Mouse (Mus musculus) hindbrain, postnatal 0 days (tissue): Measurements from ENCODE around the gene Zfp800. TPM values are rescaled to one million over a fixed set of nuclear protein-coding genes. Genes with fewer than 3 reads are reported as not detected.
A peak's percentile ranks its signal among the peaks of the same experiment; 100 is the strongest.

Experiments used
- ATAC-seq: fragments of 200-750 bp; cut with Nextera tagmentation; 2 replicates; pipeline ENCODE4 v1.8.0; 2017; ENCODE audit warnings: mild to moderate bottlenecking, moderate TSS enrichment, moderate library complexity
- DNase-seq: peaks from one replicate; pipeline ENCODE4 v3.0.0-alpha.2; 2015; ENCODE audit warnings: low spot score
- H3K27ac ChIP-seq: fragments of 300-500 bp; sonication (generic); 2 replicates; pipeline ENCODE4 v1.5.1; 2014; ENCODE audit warnings: mild to moderate bottlenecking
- H3K27me3 ChIP-seq: fragments of 300-500 bp; sonication (generic); 2 replicates; pipeline ENCODE4 v1.6.1; 2014; ENCODE audit warnings: low read length, mixed read lengths; ENCODE audit not compliant: insufficient read depth
- H3K36me3 ChIP-seq: fragments of 300-500 bp; sonication (generic); 2 replicates; pipeline ENCODE4 v1.6.1; 2014; ENCODE audit warnings: low read length, mixed read lengths; ENCODE audit not compliant: insufficient read depth
- H3K4me1 ChIP-seq: fragments of 300-500 bp; sonication (generic); 2 replicates; pipeline ENCODE4 v1.6.1; 2014; ENCODE audit warnings: antibody characterized with exemption, low read length, mixed read lengths; ENCODE audit not compliant: insufficient read depth
- H3K4me2 ChIP-seq: fragments of 300-500 bp; sonication (generic); 2 replicates; pipeline ENCODE4 v1.6.1; 2014; ENCODE audit warnings: low read depth, mild to moderate bottlenecking, low read length, moderate library complexity, mixed read lengths
- H3K4me3 ChIP-seq: fragments of 300-500 bp; sonication (generic); 2 replicates; pipeline ENCODE4 v1.5.1; 2014; ENCODE audit warnings: low read length
- H3K9ac ChIP-seq: fragments of 300-500 bp; sonication (generic); replicated peaks from 2 replicates; pipeline ENCODE4 v1.6.1; 2014; ENCODE audit warnings: mild to moderate bottlenecking, low read length, moderate library complexity, mixed read lengths
- H3K9me3 ChIP-seq: fragments of 300-500 bp; sonication (generic); 2 replicates; pipeline ENCODE4 v1.6.1; 2016; ENCODE audit warnings: low read length, mixed read lengths
- CTCF ChIP-seq: IDR thresholded peaks from 2 replicates; pipeline ENCODE4 v1.5.1; 2016; ENCODE audit warnings: antibody characterized with exemption, control low read depth, low read depth
- WGBS: fragments of 180-500 bp; shearing (Covaris S2); extraction: QIAGEN DNeasy Blood & Tissue Kit; methylation state at CpG from one replicate; pipeline ENCODE4 v1.1.7; 2014; 5-methylcytosine and 5-hydroxymethylcytosine counted together
- polyA plus RNA-seq: library from polyadenylated mRNA; unstranded; fragments of >200 nt; fragmentation: Nextera tagmentation; extraction: Ambion mirVana; gene quantifications from 2 replicates; pipeline ENCODE4 v1.2.1, GENCODE M21; 2015
- total RNA-seq: library from RNA; depleted of rRNA; stranded (reverse); fragments of >200 nt; gene quantifications from 2 replicates; pipeline ENCODE4 v1.2.3, GENCODE M21; 2014

The Zfp800 gene
- total and polyA plus RNA-seq, 2 experiments from 2014 or later, result 14.5 to 21.8 TPM

- H3K27me3 ChIP-seq, result no peaks in the 10 kb centered on the region
- TF ChIP-seq CTCF, result no peak
- peak overlapping the region; percentile 74 for H3K9ac ChIP-seq
- WGBS, result 1% methylated on average over 51 of the region's 64 CpGs
- 0 out of 2 replicates have a peak, but pooled peaks cover 6% of the 10 kb centered on the region for H3K36me3 ChIP-seq
- peak overlapping the region; percentile 90 for H3K4me3 ChIP-seq
- no peaks in the 10 kb centered on the region; the same call in 1 of the 2 replicates for H3K4me1 ChIP-seq
- no peaks in the 10 kb centered on the region for H3K9me3 ChIP-seq
- peak overlapping the region; percentile 91 for H3K4me2 ChIP-seq
- ATAC-seq, result no peak
- peak overlapping the region; percentile 92 for H3K27ac ChIP-seq
- DNase-seq, result peak; percentile 53
Observed at GRCm38 (mm10) chr6:28260425-28261191, 137.2 kb downstream of the Zfp800 start.

- no peak for TF ChIP-seq CTCF
- ATAC-seq (no peak), DNase-seq (no peak)
- 93% methylated on average over 5 of the region's 5 CpGs for WGBS
- H3K4me3 ChIP-seq, result no peak overlapping the region
- H3K9ac ChIP-seq, result no peak overlapping the region
- no peak overlapping the region for H3K27ac ChIP-seq
- H3K9me3 ChIP-seq, result no peaks in the 10 kb centered on the region
- no peaks in the 10 kb centered on the region for H3K27me3 ChIP-seq
- no peak overlapping the region for H3K4me2 ChIP-seq
- no peaks in the 10 kb centered on the region; the same call in 1 of the 2 replicates for H3K4me1 ChIP-seq
- peaks cover 6% of the 10 kb centered on the region; the same call in 1 of the 2 replicates for H3K36me3 ChIP-seq
Observed at GRCm38 (mm10) chr6:28259750-28260149, 138.1 kb downstream of the Zfp800 start.

GRCm38 (mm10) chr6:28258440-28258839, 139.4 kb downstream of the Zfp800 start:
- DNase-seq (no peak), ATAC-seq (no peak)
- H3K36me3 ChIP-seq, result peaks cover 6% of the 10 kb centered on the region; the same call in 1 of the 2 replicates
- no peak overlapping the region for H3K4me3 ChIP-seq
- WGBS, result 72% methylated on average over 1 of the region's 1 CpGs
- no peak for TF ChIP-seq CTCF
- no peaks in the 10 kb centered on the region for H3K27me3 ChIP-seq
- H3K9me3 ChIP-seq, result no peaks in the 10 kb centered on the region
- H3K4me1 ChIP-seq, result no peaks in the 10 kb centered on the region; the same call in 1 of the 2 replicates
- no peak overlapping the region for H3K4me2 ChIP-seq
- H3K9ac ChIP-seq, result no peak overlapping the region
- no peak overlapping the region for H3K27ac ChIP-seq

- H3K27me3 ChIP-seq, result no peaks in the 10 kb centered on the region
- WGBS, result 91% methylated on average over 1 of the region's 1 CpGs
- no peak for TF ChIP-seq CTCF
- DNase-seq, result no peak
- no peak overlapping the region for H3K9ac ChIP-seq
- no peak overlapping the region for H3K27ac ChIP-seq
- H3K4me1 ChIP-seq, result no peaks in the 10 kb centered on the region; the same call in 1 of the 2 replicates
- peaks cover 6% of the 10 kb centered on the region; the same call in 1 of the 2 replicates for H3K36me3 ChIP-seq
- H3K4me2 ChIP-seq, result no peak overlapping the region
- H3K9me3 ChIP-seq, result no peaks in the 10 kb centered on the region
- H3K4me3 ChIP-seq, result no peak overlapping the region
- no peak for ATAC-seq
Observed at GRCm38 (mm10) chr6:28257772-28258171, 140.0 kb downstream of the Zfp800 start.

- H3K27me3 ChIP-seq, result no peaks in the 10 kb centered on the region
- H3K4me1 ChIP-seq, result no peaks in the 10 kb centered on the region
- no peak for TF ChIP-seq CTCF
- no peaks in the 10 kb centered on the region for H3K9me3 ChIP-seq
- peaks cover 6% of the 10 kb centered on the region; the same call in 1 of the 2 replicates for H3K36me3 ChIP-seq
- no peak overlapping the region for H3K9ac ChIP-seq
- no peak overlapping the region for H3K4me3 ChIP-seq
- ATAC-seq, result no peak
- no peak overlapping the region for H3K4me2 ChIP-seq
- DNase-seq, result no peak
- no peak overlapping the region for H3K27ac ChIP-seq
Observed at GRCm38 (mm10) chr6:28252790-28253189, 145.0 kb downstream of the Zfp800 start.

GRCm38 (mm10) chr6:28248211-28248610, 149.6 kb downstream of the Zfp800 start:
- WGBS, result 88% methylated on average over 2 of the region's 2 CpGs
- no peak overlapping the region for H3K4me2 ChIP-seq
- H3K9me3 ChIP-seq, result no peaks in the 10 kb centered on the region

More at GRCm38 (mm10) chr6:28248211-28248610, 149.6 kb downstream of the Zfp800 start:
- Histone ChIP-seq H3K4me3 (no peak overlapping the region), H3K9ac (no peak overlapping the region), H3K36me3 (peaks cover 14% of the 10 kb centered on the region), H3K4me1 (no peaks in the 10 kb centered on the region), H3K27me3 (no peaks in the 10 kb centered on the region), H3K27ac (no peak overlapping the region)
- no peak for ATAC-seq
- no peak for DNase-seq
- TF ChIP-seq CTCF, result no peak
